ENCODE assay signal across 9 mouse cellular contexts in the genomic region with DNA sequence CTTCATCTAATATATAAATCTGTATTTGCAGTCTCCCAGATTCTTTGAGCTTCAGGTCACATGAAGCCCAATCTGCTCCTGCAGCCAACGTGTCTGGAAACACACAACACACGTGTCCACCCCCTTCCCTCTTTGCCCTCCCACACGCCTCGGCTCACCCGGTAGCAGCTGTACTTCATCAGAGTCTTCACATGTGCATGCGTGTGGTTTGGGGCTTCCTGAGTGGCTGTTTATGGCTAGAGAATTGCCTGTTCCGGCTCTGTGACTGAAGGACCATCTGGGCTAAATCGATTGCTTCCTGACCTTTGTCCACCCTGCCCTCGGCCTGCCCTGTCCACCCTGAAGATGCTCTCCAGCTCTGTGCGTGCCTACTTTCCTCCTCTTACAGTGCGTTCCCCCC.
A peak's percentile ranks its signal among the peaks of the same experiment; 100 is the strongest.
DNase-seq lines count a peak whose midpoint lies in the region; ATAC-seq and TF ChIP-seq lines count a peak whose summit lies in the region.
"Had no signal": no experiment of that assay in that cellular context is flagged by ENCODE, and none has a peak within 500 bp of the region (broad histone marks: within the 10 kb centered on the region; RNA-seq: fewer than 3 reads in every experiment).

No protein-coding gene starts in this region.

- no peaks in the 10 kb centered on the region for H3K27me3 ChIP-seq in testis, adult 2 months (ENCODE audit: control insufficient read depth, insufficient read depth, low read length)
- H3K27me3 ChIP-seq: neural tube, embryonic 13.5 days had no signal

- ATAC-seq in granulocyte monocyte progenitor cell, adult 5-6 weeks (replicated peaks; ENCODE audit: poor library complexity, severe bottlenecking), result peak; percentile 85
- no peak for ATAC-seq in erythroid progenitor cell, adult 5-6 weeks (replicated peaks; ENCODE audit: low FRiP score, poor library complexity, severe bottlenecking)
- ATAC-seq in frontal cortex, adult (ENCODE audit: low TSS enrichment), result no peak

- H3K4me1 ChIP-seq in testis, adult 2 months (ENCODE audit: control insufficient read depth, insufficient read depth, low read length), result peaks cover 9% of the 10 kb centered on the region
- H3K4me1 ChIP-seq in lung, adult 2 months (ENCODE audit: control insufficient read depth, insufficient read depth, low read length), result peaks cover 21% of the 10 kb centered on the region

- H3K36me3 ChIP-seq in testis, adult 2 months (ENCODE audit: control insufficient read depth, insufficient read depth, low read length), result no peaks in the 10 kb centered on the region

- TF ChIP-seq CTCF in testis, adult 2 months (IDR thresholded peaks at IDR 0.05; ENCODE audit: control insufficient read depth, insufficient read depth, insufficient replicate concordance, low read depth, low read length), result no peak
- TF ChIP-seq CTCF in lung, adult 2 months (IDR thresholded peaks at IDR 0.05; ENCODE audit: insufficient read depth, low read length), result no peak

- H3K4me3 ChIP-seq in testis, adult 2 months (ENCODE audit: control insufficient read depth, low read depth, low read length), result no peak overlapping the region
- peak overlapping the region; percentile 34 for H3K4me3 ChIP-seq in lung, adult 2 months (replicated peaks; ENCODE audit: extremely low read depth, low read depth, low read length)
- H3K4me3 ChIP-seq: neural tube, embryonic 13.5 days had no signal

- DNase-seq in testis, postnatal 14 days (ENCODE audit: low spot score), result no peak
- peak; percentile 81 for DNase-seq in kidney, adult 9 months
- DNase-seq in lung, adult 2 months, result no peak
- DNase-seq in spleen, postnatal 36 days (ENCODE audit: low spot score in 2 of 2), result peak; percentile 73 to 80

- peak overlapping the region; percentile 37; the same call in 1 of the 2 replicates for H3K27ac ChIP-seq in testis, adult 2 months (ENCODE audit: control insufficient read depth, insufficient read depth, low read depth, low read length)

- 8% methylated on average over 11 of the region's 11 CpGs for WGBS in lung, adult 2 months

- TF ChIP-seq POLR2A in testis, adult 2 months (IDR thresholded peaks at IDR 0.05; ENCODE audit: control insufficient read depth, low read depth, low read length), result no peak
- TF ChIP-seq POLR2A in lung, adult 2 months (IDR thresholded peaks at IDR 0.05; ENCODE audit: borderline replicate concordance, extremely low read depth, low read depth, low read length), result no peak

Comparison
In these comparisons a context has a peak if more than half of its experiments do, and no peak if none do; other contexts are left out.
1. DNase-seq: peak in kidney, adult 9 months (single experiment) and spleen, postnatal 36 days (2 of 2); none in testis, postnatal 14 days (single experiment) and lung, adult 2 months (single experiment).